Mouse (Mus musculus) hindbrain, embryonic 11.5 days (tissue): Measurements from ENCODE around the gene Eng. TPM values are rescaled to one million over a fixed set of nuclear protein-coding genes. Genes with fewer than 3 reads are reported as not detected.

ENCODE experiments used
- ATAC-seq: fragments of 200-750 bp; cut with Nextera tagmentation; 2 replicates; pipeline ENCODE4 v1.8.0; 2017; ENCODE audit warnings: mild to moderate bottlenecking, moderate TSS enrichment, moderate library complexity; ENCODE audit not compliant: low FRiP score
- DNase-seq: peaks from one replicate; pipeline ENCODE4 v3.0.0-alpha.2; 2015; ENCODE audit warnings: low spot score
- H3K27ac ChIP-seq: fragments of 300-500 bp; sonication (generic); 2 replicates; pipeline ENCODE4 v1.5.1; 2014; ENCODE audit warnings: mild to moderate bottlenecking, low read depth, low read length
- H3K27me3 ChIP-seq: fragments of 300-500 bp; sonication (generic); 2 replicates; pipeline ENCODE4 v1.6.1; 2014; ENCODE audit warnings: mild to moderate bottlenecking, low read length, moderate library complexity, mixed read lengths; ENCODE audit not compliant: control insufficient read depth, insufficient read depth
- H3K36me3 ChIP-seq: fragments of 300-500 bp; sonication (generic); 2 replicates; pipeline ENCODE4 v1.6.1; 2014; ENCODE audit warnings: mild to moderate bottlenecking, low read length, moderate library complexity, mixed read lengths; ENCODE audit not compliant: control insufficient read depth, insufficient read depth
- H3K4me1 ChIP-seq: fragments of 300-500 bp; sonication (generic); replicated peaks from 2 replicates; pipeline ENCODE4 v1.6.1; 2014; ENCODE audit warnings: low read length, mixed read lengths; ENCODE audit not compliant: control insufficient read depth, insufficient read depth
- H3K4me2 ChIP-seq: fragments of 300-500 bp; sonication (generic); replicated peaks from 2 replicates; pipeline ENCODE4 v1.6.1; 2014; ENCODE audit warnings: mild to moderate bottlenecking, low read depth, low read length
- H3K4me3 ChIP-seq: fragments of 300-500 bp; sonication (generic); 2 replicates; pipeline ENCODE4 v1.5.1; 2014; ENCODE audit warnings: low read depth, low read length
- H3K9ac ChIP-seq: fragments of 300-500 bp; sonication (generic); 2 replicates; pipeline ENCODE4 v1.6.1; 2014; ENCODE audit warnings: low read depth, low read length
- H3K9me3 ChIP-seq: fragments of 300-500 bp; sonication (generic); 2 replicates; pipeline ENCODE4 v1.6.1; 2016; ENCODE audit warnings: low read length; ENCODE audit not compliant: control insufficient read depth
- WGBS: fragments of 180-500 bp; shearing (Covaris S2); extraction: QIAGEN DNeasy Blood & Tissue Kit; methylation state at CpG from one replicate; pipeline ENCODE4 v1.1.7; 2014; 5-methylcytosine and 5-hydroxymethylcytosine counted together
- polyA plus RNA-seq: library from polyadenylated mRNA; unstranded; fragments of >200 nt; fragmentation: Nextera tagmentation; extraction: Ambion mirVana; gene quantifications from 2 replicates; pipeline ENCODE4 v1.2.1, GENCODE M21; 2014

Eng gene
- polyA plus RNA-seq, 1 experiment from 2014 or later, result 23.1 TPM

DNA sequence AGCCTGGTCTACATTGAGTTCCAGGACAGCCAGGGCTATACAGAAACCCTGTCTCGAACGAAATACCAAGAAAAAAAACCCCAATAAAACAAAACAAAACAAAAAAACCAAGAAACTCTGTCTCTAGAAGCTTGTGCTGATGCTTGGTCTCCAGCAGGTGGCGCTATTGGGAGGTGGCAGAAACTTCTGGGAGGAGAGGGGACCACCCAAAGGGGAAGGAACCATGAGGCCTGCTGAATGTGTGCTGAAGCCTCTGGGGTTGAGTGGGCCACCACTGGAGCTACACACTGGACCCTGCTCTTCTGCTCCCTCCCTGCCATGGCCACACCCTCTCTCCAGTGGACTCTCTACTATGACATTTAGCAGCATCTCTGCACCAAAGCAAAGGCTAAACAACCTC is 62.2 kb downstream of the Eng start:
- peaks cover 7% of the 10 kb centered on the region for H3K36me3 ChIP-seq
- no peak for ATAC-seq

DNA sequence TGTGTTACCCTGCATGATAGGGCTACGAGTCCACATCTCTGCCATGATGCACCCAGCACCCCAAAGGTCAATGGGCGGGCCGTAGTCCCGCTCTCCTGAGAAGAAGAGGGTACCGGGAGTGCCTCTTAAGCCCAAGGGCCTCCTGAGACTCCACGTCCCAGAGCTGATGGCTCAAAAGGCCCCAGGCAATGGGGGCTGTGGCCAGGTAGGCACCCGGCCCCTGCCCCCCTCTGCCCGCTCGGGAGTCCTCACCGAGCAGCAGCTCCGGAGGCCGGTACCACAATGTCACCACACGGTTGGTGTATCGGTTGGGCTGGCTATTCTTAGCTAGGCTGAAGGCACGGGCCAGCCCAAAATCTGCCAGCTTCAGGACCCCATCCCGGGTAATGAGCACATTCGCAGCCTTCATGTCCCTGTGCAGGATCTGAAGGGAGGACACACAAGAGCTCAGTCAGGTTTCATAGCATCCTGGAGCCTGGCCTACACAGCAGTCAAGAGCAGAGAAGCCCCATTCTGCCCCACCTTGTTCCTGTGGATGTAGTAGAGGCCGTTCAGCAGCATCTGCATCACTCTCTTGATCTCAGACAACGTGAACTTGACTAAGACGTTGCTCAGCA is 63.2 kb downstream of the Eng start:
- H3K4me2 ChIP-seq, result no peak overlapping the region
- H3K9ac ChIP-seq, result no peak overlapping the region
- no peak overlapping the region for H3K4me3 ChIP-seq
- 91% methylated on average over 20 of the region's 20 CpGs for WGBS
- no peaks in the 10 kb centered on the region for H3K27me3 ChIP-seq
- H3K36me3 ChIP-seq, result peaks cover 7% of the 10 kb centered on the region
- no peak for DNase-seq
- H3K9me3 ChIP-seq, result no peaks in the 10 kb centered on the region
- H3K27ac ChIP-seq, result no peak overlapping the region
- ATAC-seq, result no peak
- H3K4me1 ChIP-seq, result peaks cover 5% of the 10 kb centered on the region; the same call in 1 of the 2 replicates

More for the DNA sequence above, 62.2 kb downstream of the Eng start:
- peaks cover 5% of the 10 kb centered on the region; the same call in 1 of the 2 replicates for H3K4me1 ChIP-seq
- no peak overlapping the region for H3K9ac ChIP-seq
- H3K4me3 ChIP-seq, result no peak overlapping the region
- no peak overlapping the region for H3K27ac ChIP-seq
- peak; percentile 86 for DNase-seq
- 49% methylated on average over 3 of the region's 3 CpGs for WGBS
- H3K9me3 ChIP-seq, result no peaks in the 10 kb centered on the region
- no peaks in the 10 kb centered on the region for H3K27me3 ChIP-seq
- H3K4me2 ChIP-seq, result no peak overlapping the region

DNA sequence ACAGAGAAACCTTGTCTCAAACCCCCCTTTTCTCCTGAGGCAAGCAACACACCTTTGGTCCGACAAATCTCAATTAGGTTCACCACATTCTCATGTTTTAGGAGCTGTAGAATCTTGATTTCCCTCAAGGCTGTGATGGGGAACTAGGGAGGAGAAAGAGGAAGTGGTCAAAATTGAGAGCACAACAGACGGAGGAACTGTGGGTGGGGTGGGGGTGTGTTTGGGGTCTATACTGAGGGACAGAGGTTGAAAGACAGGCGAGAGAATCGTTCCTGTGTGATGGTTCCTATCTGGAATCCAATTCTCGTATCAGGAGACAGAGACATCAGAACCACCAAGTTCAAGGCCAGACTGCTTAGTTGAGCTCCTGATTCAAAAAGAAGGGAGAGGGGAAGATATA is 64.0 kb downstream of the Eng start:
- DNase-seq, result no peak

DNA sequence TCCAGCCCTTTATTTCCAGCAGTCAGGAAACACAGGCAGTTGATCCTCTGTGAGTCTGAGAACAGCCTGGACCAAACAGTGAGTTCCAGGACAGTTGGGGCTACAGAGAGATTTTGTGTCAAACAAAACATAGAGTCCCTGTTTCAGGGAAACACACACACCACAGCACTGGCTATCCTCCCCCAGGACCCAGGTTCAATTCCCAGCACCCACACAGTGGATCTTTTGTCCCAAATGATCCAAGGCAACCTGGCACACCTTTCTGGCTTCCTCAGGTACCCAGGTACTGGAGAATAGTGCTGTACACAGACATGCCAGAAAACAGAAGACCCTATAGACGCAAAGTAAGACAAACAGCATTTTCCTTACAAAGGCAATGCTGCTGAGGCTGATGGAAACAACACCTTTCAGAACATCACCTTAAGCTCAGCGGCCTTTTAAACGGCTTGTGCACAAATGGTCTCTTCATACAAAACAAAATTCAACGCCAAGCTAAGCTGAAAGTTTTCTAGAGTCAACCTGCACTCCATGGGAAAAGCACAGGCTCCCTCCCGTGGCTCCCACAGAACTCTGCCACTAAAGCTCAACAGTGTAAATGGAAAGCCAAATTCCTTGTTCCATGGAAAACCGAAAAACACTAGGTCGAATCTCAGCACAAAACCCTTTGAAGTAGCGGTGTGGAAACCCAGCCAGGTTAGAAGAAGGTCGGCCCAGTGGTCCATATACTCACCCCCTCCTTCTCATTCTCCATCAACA is 65.1 kb downstream of the Eng start:
- Histone ChIP-seq H3K9me3 (no peaks in the 10 kb centered on the region), H3K27me3 (no peaks in the 10 kb centered on the region), H3K9ac (peak overlapping the region; percentile 91), H3K36me3 (peaks cover 7% of the 10 kb centered on the region), H3K4me1 (peaks cover 5% of the 10 kb centered on the region; the same call in 1 of the 2 replicates), H3K4me2 (peak overlapping the region; percentile 90), H3K4me3 (peak overlapping the region; percentile 93), H3K27ac (peak overlapping the region; percentile 99; the same call in 1 of the 2 replicates)
- ATAC-seq (no peak; the same call in 1 of the 2 replicates), DNase-seq (no peak)
- WGBS, result 30% methylated on average over 9 of the region's 9 CpGs

More for the DNA sequence above, 64.0 kb downstream of the Eng start:
- Histone ChIP-seq H3K4me3 (no peak overlapping the region), H3K9me3 (no peaks in the 10 kb centered on the region), H3K4me1 (peaks cover 5% of the 10 kb centered on the region; the same call in 1 of the 2 replicates), H3K27ac (no peak overlapping the region), H3K36me3 (peaks cover 7% of the 10 kb centered on the region), H3K27me3 (no peaks in the 10 kb centered on the region), H3K9ac (no peak overlapping the region), H3K4me2 (no peak overlapping the region)
- WGBS, result 88% methylated on average over 5 of the region's 5 CpGs
- ATAC-seq, result no peak

DNA sequence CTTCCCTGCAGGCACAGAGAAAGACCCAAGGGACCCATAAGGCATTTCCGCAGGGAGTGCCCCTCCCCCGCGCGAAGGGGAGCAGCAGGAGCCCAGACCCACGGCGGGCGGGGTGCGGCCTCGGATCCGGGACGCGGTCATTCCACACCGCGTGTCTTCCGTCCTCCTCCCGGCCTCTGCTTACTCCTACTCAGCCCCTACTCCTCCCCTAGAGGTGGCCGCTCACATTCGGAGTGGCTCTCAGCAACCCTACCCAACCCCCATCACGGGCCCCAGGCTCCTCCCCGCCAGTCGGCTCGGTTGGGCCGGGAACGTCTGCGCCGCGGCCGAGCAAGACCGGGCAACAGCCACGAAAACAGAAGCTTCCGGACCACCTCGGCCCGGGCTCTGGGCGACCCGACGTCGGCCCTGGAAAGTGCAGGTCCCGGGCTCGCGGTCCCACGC is 65.7 kb downstream of the Eng start:
- H3K4me1 ChIP-seq, result peaks cover 5% of the 10 kb centered on the region; the same call in 1 of the 2 replicates
- DNase-seq (peak; percentile 60), ATAC-seq (peak; percentile 58)
- no peaks in the 10 kb centered on the region for H3K9me3 ChIP-seq
- peak overlapping the region; percentile 99 for H3K27ac ChIP-seq
- H3K4me2 ChIP-seq, result peak overlapping the region; percentile 90
- no peaks in the 10 kb centered on the region for H3K27me3 ChIP-seq
- H3K9ac ChIP-seq, result peak overlapping the region; percentile 91
- WGBS, result under 1% methylated on average over 41 of the region's 41 CpGs
- H3K36me3 ChIP-seq, result peaks cover 7% of the 10 kb centered on the region
- H3K4me3 ChIP-seq, result peak overlapping the region; percentile 93

DNA sequence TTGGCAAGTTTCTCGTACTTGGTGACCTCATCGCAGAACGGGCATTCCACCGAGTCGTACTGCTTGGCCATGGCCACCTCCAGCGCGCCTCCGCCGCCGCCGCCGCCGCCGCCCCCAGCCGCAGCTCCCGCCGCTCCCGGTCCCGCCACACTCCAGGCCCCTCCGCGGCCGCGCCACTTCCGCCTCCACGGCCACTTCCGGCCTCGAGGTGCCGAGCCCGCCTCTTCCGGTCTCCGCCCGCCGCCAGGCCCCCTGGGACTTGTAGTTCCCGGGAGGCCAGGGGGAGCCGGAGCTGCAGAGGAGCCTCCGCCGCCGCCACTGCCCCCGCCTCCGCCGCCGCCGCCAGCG is 66.2 kb downstream of the Eng start:
- Histone ChIP-seq H3K27ac (peak overlapping the region; percentile 99), H3K4me3 (peak overlapping the region; percentile 93), H3K4me1 (peaks cover 5% of the 10 kb centered on the region; the same call in 1 of the 2 replicates), H3K9ac (peak overlapping the region; percentile 91), H3K27me3 (no peaks in the 10 kb centered on the region), H3K9me3 (no peaks in the 10 kb centered on the region), H3K4me2 (peak overlapping the region; percentile 90), H3K36me3 (peaks cover 7% of the 10 kb centered on the region)
- DNase-seq, result peak; percentile 97
- peak; percentile 91 for ATAC-seq
- whole genome bisulfite sequencing, result under 1% methylated on average over 26 of the region's 44 CpGs

DNA sequence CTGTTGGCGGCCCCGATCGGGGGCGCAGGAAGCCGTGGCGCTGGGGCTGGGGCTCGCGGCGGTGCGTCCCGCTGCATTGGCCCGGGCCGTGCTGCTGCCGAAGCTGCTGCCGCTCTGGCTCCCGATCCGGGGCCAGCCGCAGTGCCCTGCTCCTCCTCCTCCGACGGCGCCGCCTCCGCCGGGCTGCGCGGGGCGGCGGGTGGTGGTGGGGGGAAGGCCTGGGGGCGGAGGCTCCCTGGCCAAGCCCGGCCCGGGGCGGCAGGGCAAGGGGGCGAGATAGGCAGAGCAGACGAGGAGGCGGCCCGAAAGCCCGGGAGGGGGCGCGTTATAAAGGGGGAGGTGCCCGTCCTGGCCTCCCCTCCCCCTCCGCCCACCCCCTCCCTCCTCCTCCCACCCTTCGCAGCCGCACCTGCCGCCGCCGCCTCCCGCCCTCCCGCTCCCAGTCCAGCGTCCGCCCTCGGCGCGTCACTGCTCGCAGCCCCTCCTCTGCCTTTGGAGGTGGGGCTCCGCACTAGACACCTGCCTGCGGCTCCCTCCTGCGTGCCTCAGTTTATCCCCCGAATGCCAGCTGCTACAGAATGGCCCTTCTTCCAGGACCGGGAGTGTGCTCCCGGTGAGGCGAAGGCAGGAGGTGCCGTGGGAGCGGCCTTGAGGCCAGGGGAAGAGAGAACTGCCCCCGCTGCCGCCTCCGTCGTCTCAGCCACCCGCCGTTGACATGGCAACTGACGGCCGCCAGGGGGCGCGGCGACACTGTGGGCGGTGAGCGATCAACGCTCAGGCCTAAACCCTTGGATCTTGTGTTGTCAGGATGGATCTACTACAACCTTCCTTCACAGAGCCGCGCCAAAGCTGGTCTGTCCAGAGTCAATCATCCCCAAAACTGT is 66.8 kb downstream of the Eng start, which contains the start of gene Cdk9:
Gene Cdk9, minus strand, starts transcription at position 143 of the 884 bp plus-strand sequence.
- peak; percentile 83 for ATAC-seq
- peaks cover 5% of the 10 kb centered on the region; the same call in 1 of the 2 replicates for H3K4me1 ChIP-seq
- H3K4me2 ChIP-seq, result peak within 1 kb of the TSS; percentile 90
- under 1% methylated on average over 49 of the region's 79 CpGs for WGBS
- no peaks in the 10 kb centered on the region for H3K9me3 ChIP-seq
- peak within 1 kb of the TSS; percentile 99 for H3K27ac ChIP-seq
- peak within 1 kb of the TSS; percentile 91 for H3K9ac ChIP-seq
- H3K4me3 ChIP-seq, result peak within 1 kb of the TSS; percentile 93
- DNase-seq, result peak; percentile 96
- H3K27me3 ChIP-seq, result no peaks in the 10 kb centered on the region
- peaks cover 5% of the 10 kb centered on the region for H3K36me3 ChIP-seq
